Mouse (Mus musculus) heart, postnatal 0 days (tissue): Measurements from ENCODE around the gene Unc45a. TPM values are rescaled to one million over a fixed set of nuclear protein-coding genes. Genes with fewer than 3 reads are reported as not detected.
A peak's percentile ranks its signal among the peaks of the same experiment; 100 is the strongest.

Source experiments
- ATAC-seq: fragments of 200-750 bp; cut with Nextera tagmentation; 2 replicates; pipeline ENCODE4 v1.8.0; 2017; ENCODE audit warnings: low read depth, moderate number of reproducible peaks, moderate library complexity; ENCODE audit not compliant: insufficient read depth
- DNase-seq: peaks from one replicate; pipeline ENCODE4 v3.0.0-alpha.2; 2016; ENCODE audit warnings: low spot score
- H3K27ac ChIP-seq: fragments of 300-500 bp; sonication (generic); 2 replicates; pipeline ENCODE4 v1.5.1; 2014; ENCODE audit warnings: low read depth, mild to moderate bottlenecking
- H3K27me3 ChIP-seq: fragments of 300-500 bp; sonication (generic); 2 replicates; pipeline ENCODE4 v1.6.1; 2014; ENCODE audit warnings: low read length, mixed read lengths; ENCODE audit not compliant: control insufficient read depth, insufficient read depth
- H3K36me3 ChIP-seq: fragments of 300-500 bp; sonication (generic); replicated peaks from 2 replicates; pipeline ENCODE4 v1.6.1; 2014; ENCODE audit warnings: low read length, mixed read lengths; ENCODE audit not compliant: control insufficient read depth, insufficient read depth
- H3K4me1 ChIP-seq: fragments of 300-500 bp; sonication (generic); 2 replicates; pipeline ENCODE4 v1.6.1; 2014; ENCODE audit warnings: antibody characterized with exemption; ENCODE audit not compliant: control insufficient read depth, insufficient read depth
- H3K4me2 ChIP-seq: fragments of 300-500 bp; sonication (generic); 2 replicates; pipeline ENCODE4 v1.6.1; 2014; ENCODE audit warnings: low read depth, mild to moderate bottlenecking, low read length, moderate library complexity
- H3K4me3 ChIP-seq: fragments of 300-500 bp; sonication (generic); 2 replicates; pipeline ENCODE4 v1.5.1; 2014; ENCODE audit warnings: low read depth, low read length
- H3K9ac ChIP-seq: fragments of 300-500 bp; sonication (generic); replicated peaks from 2 replicates; pipeline ENCODE4 v1.6.1; 2014; ENCODE audit warnings: low read depth, low read length, mixed read lengths
- H3K9me3 ChIP-seq: fragments of 300-500 bp; sonication (generic); replicated peaks from 2 replicates; pipeline ENCODE4 v1.6.1; 2016; ENCODE audit warnings: low read length; ENCODE audit not compliant: control insufficient read depth
- CTCF ChIP-seq: IDR thresholded peaks from 2 replicates; pipeline ENCODE4 v1.5.1; 2016; ENCODE audit warnings: antibody characterized with exemption, control low read depth, low read depth
- EP300 ChIP-seq: IDR thresholded peaks from 2 replicates; pipeline ENCODE4 v1.6.1; 2016; ENCODE audit warnings: antibody characterized with exemption, low read depth
- WGBS: fragments of 180-500 bp; shearing (Covaris S2); extraction: QIAGEN DNeasy Blood & Tissue Kit; methylation state at CpG from one replicate; pipeline ENCODE4 v1.1.7; 2014; 5-methylcytosine and 5-hydroxymethylcytosine counted together
- polyA plus RNA-seq: library from polyadenylated mRNA; unstranded; fragments of >200 nt; fragmentation: Nextera tagmentation; extraction: Ambion mirVana; gene quantifications from 2 replicates; pipeline ENCODE4 v1.2.1, GENCODE M21; 2015
- total RNA-seq: library from RNA; depleted of rRNA; stranded (reverse); fragments of >200 nt; gene quantifications from 2 replicates; pipeline ENCODE4 v1.2.3, GENCODE M21; 2014; ENCODE audit warnings: low replicate concordance

The Unc45a gene
- total and polyA plus RNA-seq, 2 experiments from 2014 or later: 12.5 to 44.5 TPM

DNA sequence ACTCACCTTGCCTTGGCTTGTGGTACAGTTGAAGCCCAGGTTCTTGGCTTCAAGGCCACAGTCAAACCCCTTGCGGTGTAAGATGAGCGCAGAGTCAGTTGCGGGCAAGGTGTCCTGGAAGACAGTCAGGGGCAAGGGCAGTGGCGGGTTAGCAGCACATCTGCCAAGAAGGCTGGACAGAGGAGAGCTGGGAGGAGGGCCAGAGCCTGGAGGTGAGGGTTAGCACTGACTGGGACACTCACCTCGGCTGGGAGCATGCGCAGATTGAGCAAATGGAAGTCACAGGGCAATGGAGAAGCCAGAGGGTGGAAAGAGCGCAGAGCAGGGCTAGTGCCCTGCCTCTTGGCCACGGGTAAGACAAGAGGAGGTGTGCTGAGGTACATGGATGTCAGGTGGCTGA is 12.1 kb upstream of the Unc45a start:
- Histone ChIP-seq H3K9me3 (no peaks in the 10 kb centered on the region), H3K4me2 (no peak overlapping the region), H3K4me3 (no peak overlapping the region), H3K27ac (no peak overlapping the region), H3K27me3 (no peaks in the 10 kb centered on the region), H3K36me3 (peaks cover 67% of the 10 kb centered on the region), H3K4me1 (no peaks in the 10 kb centered on the region), H3K9ac (no peak overlapping the region)
- DNase-seq (no peak), ATAC-seq (no peak)
- 91% methylated on average over 8 of the region's 8 CpGs for WGBS
- TF ChIP-seq EP300 (no peak), CTCF (no peak)

DNA sequence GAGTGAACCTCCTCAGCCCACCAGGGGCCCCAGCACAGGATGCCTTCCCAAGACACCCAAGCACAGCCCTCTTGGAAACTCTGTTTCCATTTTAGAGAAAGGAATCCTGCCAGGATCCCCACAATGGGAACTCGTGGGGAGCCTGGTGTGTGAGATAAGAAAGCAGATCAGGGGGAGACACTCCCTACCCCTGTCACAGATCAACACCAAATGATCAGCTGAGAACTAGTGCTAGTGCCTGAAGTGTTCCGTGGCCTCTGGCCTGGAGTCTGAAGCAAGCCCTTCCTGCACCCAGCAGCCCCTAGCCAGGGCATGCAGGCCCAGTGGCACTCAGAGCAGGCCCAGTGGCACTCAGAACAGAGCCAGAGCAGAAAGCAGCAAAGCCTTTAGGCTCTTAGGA is 10.0 kb upstream of the Unc45a start:
- no peak for DNase-seq
- no peak for ATAC-seq
- H3K9ac ChIP-seq: no peak overlapping the region

DNA sequence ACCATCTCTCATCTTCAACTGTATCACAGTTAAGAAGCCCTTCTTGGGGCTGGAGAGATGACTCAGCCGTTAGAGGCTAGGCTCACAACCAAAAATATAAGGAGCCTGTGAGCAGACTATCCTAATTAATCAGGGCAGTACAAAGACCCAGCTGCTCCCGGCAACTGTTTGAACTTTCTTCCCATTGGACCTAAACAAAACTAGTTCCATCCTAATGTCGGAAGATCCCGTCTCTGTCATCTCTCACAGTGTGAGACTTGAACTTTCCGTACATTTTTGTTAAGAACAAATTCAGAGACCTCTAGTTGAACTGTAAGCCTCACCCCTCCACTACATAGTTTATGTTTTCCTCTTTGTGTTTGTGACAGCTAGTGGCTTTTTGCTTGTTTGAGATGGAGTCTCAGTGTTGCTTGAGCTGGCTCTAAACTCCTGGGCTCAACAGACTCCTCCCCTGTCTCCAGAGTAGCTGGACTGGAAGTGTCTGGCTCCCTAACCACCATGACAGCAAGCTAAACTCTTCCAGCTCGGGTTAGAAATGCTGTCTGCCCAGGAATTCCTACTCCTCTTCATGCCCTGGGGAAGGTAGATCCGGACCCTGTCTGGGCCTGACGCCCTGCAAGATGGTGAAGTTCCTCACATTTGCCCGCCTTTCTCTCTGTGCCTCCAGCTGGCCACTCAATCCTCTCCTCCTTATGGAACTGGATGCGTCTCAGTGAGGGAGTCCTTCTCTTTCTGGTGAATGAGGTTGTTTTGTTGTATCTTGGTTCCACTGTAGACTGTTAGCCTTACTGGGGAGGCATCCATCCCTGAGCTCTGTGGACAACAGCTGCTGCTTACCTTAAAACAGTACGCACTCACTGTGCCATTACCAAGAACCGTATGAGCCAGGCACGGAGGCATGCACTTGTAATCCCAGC is 7.1 kb upstream of the Unc45a start:
- Histone ChIP-seq H3K27me3 (no peaks in the 10 kb centered on the region), H3K27ac (peak overlapping the region; percentile 51), H3K9me3 (no peaks in the 10 kb centered on the region), H3K4me3 (no peak overlapping the region), H3K4me1 (peaks cover 7% of the 10 kb centered on the region; the same call in 1 of the 2 replicates), H3K36me3 (peaks cover 30% of the 10 kb centered on the region), H3K4me2 (no peak overlapping the region), H3K9ac (no peak overlapping the region)
- ATAC-seq: no peak
- 69% methylated on average over 13 of the region's 13 CpGs for WGBS
- no peak for DNase-seq
- no peak for TF ChIP-seq EP300
- no peak for TF ChIP-seq CTCF

More for the DNA sequence above, 10.0 kb upstream of the Unc45a start:
- WGBS: 52% methylated on average over 2 of the region's 2 CpGs
- H3K4me3 ChIP-seq: no peak overlapping the region
- peaks cover 49% of the 10 kb centered on the region for H3K36me3 ChIP-seq
- H3K27ac ChIP-seq: no peak overlapping the region
- H3K4me1 ChIP-seq: no peaks in the 10 kb centered on the region
- no peak for TF ChIP-seq EP300
- TF ChIP-seq CTCF: no peak
- no peaks in the 10 kb centered on the region for H3K27me3 ChIP-seq
- H3K4me2 ChIP-seq: no peak overlapping the region
- H3K9me3 ChIP-seq: no peaks in the 10 kb centered on the region

DNA sequence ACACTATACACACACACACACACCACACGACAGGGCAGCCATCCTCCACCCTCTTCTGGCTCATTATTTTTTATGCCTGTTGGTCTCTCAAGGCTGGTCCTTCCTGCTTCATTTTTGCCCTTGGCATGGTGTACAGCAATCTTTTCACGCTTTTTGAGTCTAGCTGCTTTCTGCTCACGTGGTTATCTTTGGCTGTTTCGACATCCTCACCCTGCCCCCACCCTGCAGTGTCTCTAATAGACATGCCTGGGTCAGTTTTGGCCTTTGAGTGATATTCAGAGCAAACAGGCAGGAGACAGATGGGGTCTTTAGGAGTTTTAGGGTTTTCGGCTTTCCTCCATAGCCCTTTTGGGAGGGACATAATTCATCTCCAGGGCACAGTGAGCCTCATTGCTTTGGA is 6.0 kb upstream of the Unc45a start:
- Histone ChIP-seq H3K27me3 (no peaks in the 10 kb centered on the region), H3K9ac (no peak overlapping the region), H3K9me3 (no peaks in the 10 kb centered on the region), H3K4me3 (no peak overlapping the region), H3K36me3 (peaks cover 20% of the 10 kb centered on the region), H3K4me1 (peaks cover 7% of the 10 kb centered on the region; the same call in 1 of the 2 replicates), H3K4me2 (no peak overlapping the region), H3K27ac (no peak overlapping the region)
- ATAC-seq (no peak), DNase-seq (no peak)
- WGBS: 72% methylated on average over 5 of the region's 5 CpGs
- no peak for TF ChIP-seq EP300
- TF ChIP-seq CTCF: no peak

DNA sequence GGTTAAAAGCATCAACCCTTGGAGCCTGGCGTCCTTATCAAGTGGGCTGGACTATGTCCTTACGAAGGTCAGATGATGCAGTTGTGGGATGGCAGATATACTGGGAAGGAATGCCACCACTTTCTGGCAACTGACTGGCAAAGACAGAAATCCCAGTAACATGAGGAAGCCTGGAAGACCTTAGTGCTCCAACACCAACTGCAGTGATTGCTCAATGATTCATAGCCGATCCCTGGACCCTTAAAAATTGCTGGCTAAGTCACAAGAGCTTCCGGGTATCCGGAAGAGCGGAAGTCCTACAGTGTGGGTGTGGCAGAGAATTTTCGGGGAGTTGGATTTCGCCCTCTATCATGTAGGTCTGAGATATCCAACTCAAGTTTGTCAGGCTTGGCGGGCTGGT is 5.4 kb upstream of the Unc45a start:
- Histone ChIP-seq H3K4me2 (no peak overlapping the region), H3K9me3 (no peaks in the 10 kb centered on the region), H3K27ac (no peak overlapping the region), H3K4me1 (peaks cover 7% of the 10 kb centered on the region; the same call in 1 of the 2 replicates), H3K36me3 (peaks cover 15% of the 10 kb centered on the region), H3K9ac (no peak overlapping the region), H3K27me3 (no peaks in the 10 kb centered on the region), H3K4me3 (no peak overlapping the region)
- WGBS: 74% methylated on average over 9 of the region's 9 CpGs
- no peak for ATAC-seq
- TF ChIP-seq EP300: no peak
- no peak for TF ChIP-seq CTCF
- DNase-seq: no peak
